Mouse (Mus musculus): ENCODE results near the gene Fcrlb. TPM values are rescaled to one million over a fixed set of nuclear protein-coding genes. Genes with fewer than 3 reads are reported as not detected.

Gene Fcrlb
- polyA plus RNA-seq (2015; fragmentation: Illumina TruSeq; extraction: RNeasy Lipid Tissue Mini Kit (QIAGEN cat#74804); ENCODE audit: low read depth, low replicate concordance): 0.37 TPM

DNA sequence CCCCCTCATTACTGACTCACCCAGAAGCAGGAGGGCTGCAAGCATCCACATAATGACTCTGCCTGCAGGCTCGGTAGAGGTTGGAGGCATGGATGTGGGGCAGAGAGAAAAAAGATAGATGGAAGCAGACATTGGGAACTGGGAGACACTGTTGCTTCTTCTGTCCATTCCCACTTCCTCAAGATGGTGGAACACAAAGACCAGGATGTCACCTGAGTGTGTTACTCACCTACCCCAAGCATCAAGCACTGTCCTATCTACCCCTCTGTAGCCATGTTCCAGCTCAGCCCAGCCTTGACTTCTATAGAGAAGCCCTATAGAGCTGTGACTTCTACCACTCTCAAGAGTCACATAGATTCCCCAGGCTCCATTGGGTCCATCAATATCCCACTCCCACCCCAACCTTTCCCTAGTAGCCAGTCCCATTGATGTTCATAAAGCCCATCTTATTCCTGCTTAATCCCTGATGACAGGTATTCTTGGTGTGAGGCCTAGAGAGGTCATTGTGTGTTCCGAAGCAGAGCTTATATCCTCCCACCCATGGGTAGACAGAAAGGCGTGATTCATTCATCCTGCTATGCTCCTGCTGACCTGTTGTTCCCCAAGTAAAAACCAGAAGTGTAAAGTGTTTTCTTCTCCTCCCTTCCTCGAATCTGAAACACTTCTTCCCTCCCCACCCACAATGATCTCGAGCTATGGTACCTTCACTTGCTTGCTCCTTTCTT, at the start of gene Fcrlb:
Fcrlb (minus strand) TSS at position 51 of the 725 bp plus-strand sequence.

DNA sequence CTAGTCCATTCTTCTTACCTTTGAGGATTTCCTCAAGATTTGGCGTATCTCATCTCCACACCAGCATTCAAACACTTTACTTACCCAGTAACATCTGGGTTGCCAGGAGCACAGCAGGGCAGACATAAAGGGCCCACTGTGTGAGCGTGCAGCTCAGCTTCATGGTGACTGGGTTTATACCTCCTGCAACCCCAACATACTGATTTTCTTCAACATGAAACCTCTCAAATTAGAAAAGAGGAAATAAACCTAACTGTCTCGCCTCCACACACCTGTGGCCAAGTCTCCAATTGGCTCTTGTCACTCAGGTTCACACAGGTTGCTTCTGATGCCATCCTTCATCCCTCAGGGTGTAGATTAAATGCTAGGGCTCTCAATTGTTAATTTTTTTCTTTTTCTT, 14.6 kb upstream of the Fcrlb start, which contains the start of gene Fcrla:
Fcrla (minus strand) TSS at position 206 of the 400 bp plus-strand sequence.

DNA sequence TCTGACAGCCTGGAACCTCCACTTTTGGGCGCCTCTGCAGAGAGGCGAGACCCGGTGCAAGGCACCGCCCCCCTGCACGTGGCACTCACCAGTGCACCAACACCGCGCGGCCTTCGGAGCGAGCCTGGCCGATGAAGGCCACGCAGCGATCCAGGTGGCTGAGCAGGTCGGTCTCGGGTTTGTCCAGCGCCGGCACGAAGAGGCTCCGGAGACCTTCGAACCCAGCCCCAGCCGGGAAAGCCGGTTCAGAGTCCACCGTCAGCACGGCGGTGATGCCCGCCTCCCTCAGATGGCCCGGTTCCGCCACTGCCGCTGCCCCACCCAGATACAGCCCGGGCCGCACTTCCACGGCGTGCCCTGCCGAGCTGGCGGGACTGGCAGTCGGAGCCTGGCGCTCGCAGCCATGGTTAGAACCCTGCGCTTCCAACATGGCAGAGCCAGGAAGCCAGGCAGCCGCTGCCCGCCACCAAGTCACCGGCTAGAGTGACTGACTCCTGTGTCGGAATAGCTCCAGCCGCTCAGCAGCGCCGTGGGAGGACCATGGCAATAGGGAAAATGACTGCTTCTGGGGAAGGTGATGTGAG, 27.7 kb downstream of the Fcrlb start, which contains the start of the genes Gm26620 and Dusp12:
Gm26620 (plus strand) TSS at position 88 of the 584 bp plus-strand sequence.
Dusp12 (minus strand) TSS at position 563 of the 584 bp plus-strand sequence.

DNA sequence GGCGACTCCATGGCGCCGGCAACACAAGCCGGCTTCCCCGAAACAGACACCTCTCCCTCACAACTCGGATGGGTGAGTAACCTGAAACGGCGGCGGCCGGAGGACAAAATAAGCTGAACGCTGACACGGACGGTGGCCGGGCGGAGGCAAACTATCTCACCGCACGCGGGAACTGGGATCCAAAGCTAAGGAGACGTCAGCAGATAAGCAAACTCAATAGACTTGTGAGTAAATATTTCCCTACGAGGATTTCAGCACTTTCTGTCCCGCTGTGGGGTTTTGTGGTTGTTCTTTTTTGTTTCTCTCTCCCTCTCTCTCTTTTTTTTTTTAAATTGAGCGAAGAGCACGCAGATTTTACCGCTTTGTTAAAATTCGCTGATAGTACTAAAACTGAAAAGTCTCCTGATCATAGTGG, 45.0 kb downstream of the Fcrlb start, which contains the start of gene Atf6:
Atf6 (minus strand) TSS at position 81 of the 415 bp plus-strand sequence.

Other genes starting within 250 kb of the Fcrlb start
- gene Atf6, start 45.2 kb downstream of the Fcrlb start, polyA plus RNA-seq (2015; fragmentation: Illumina TruSeq; extraction: RNeasy Lipid Tissue Mini Kit (QIAGEN cat#74804); ENCODE audit: low read depth, low replicate concordance): 30.0 TPM
- gene Gm26620, start 27.9 kb downstream of the Fcrlb start, polyA plus RNA-seq (2015; fragmentation: Illumina TruSeq; extraction: RNeasy Lipid Tissue Mini Kit (QIAGEN cat#74804); ENCODE audit: low read depth, low replicate concordance): not detected
- 26.2 TPM for gene Dusp12, start 27.4 kb downstream of the Fcrlb start, polyA plus RNA-seq (2015; fragmentation: Illumina TruSeq; extraction: RNeasy Lipid Tissue Mini Kit (QIAGEN cat#74804); ENCODE audit: low read depth, low replicate concordance)
- not detected for gene Fcrla, start 14.6 kb upstream of the Fcrlb start, polyA plus RNA-seq (2015; fragmentation: Illumina TruSeq; extraction: RNeasy Lipid Tissue Mini Kit (QIAGEN cat#74804); ENCODE audit: low read depth, low replicate concordance)
- 5.2 TPM for gene Fcgr2b, start 63.6 kb upstream of the Fcrlb start, polyA plus RNA-seq (2015; fragmentation: Illumina TruSeq; extraction: RNeasy Lipid Tissue Mini Kit (QIAGEN cat#74804); ENCODE audit: low read depth, low replicate concordance)
- gene Fcgr4, start 106.0 kb upstream of the Fcrlb start, polyA plus RNA-seq (2015; fragmentation: Illumina TruSeq; extraction: RNeasy Lipid Tissue Mini Kit (QIAGEN cat#74804); ENCODE audit: low read depth, low replicate concordance): 0.74 TPM
- 32.3 TPM for gene Fcgr3, start 152.0 kb upstream of the Fcrlb start, polyA plus RNA-seq (2015; fragmentation: Illumina TruSeq; extraction: RNeasy Lipid Tissue Mini Kit (QIAGEN cat#74804); ENCODE audit: low read depth, low replicate concordance)
- gene Cfap126, start 201.0 kb upstream of the Fcrlb start, polyA plus RNA-seq (2015; fragmentation: Illumina TruSeq; extraction: RNeasy Lipid Tissue Mini Kit (QIAGEN cat#74804); ENCODE audit: low read depth, low replicate concordance): 5.5 TPM
- 136 TPM for gene Sdhc, start 237.7 kb upstream of the Fcrlb start, polyA plus RNA-seq (2015; fragmentation: Illumina TruSeq; extraction: RNeasy Lipid Tissue Mini Kit (QIAGEN cat#74804); ENCODE audit: low read depth, low replicate concordance)
- not detected for gene Mpz, start 237.8 kb upstream of the Fcrlb start, polyA plus RNA-seq (2015; fragmentation: Illumina TruSeq; extraction: RNeasy Lipid Tissue Mini Kit (QIAGEN cat#74804); ENCODE audit: low read depth, low replicate concordance)